Mouse (Mus musculus): Measurements from ENCODE around the gene Pycard.
"Not testable (repeated sequence)": the region's sequence is repeated elsewhere in the genome, so short reads cannot be mapped to it uniquely, and the experiment has no call there.

Gene Pycard

GRCm38 (mm10) chr7:128003098-128003497 is 9.4 kb upstream of the Pycard start:
- DNase-seq (ENCODE audit: low spot score): no peak

DNA sequence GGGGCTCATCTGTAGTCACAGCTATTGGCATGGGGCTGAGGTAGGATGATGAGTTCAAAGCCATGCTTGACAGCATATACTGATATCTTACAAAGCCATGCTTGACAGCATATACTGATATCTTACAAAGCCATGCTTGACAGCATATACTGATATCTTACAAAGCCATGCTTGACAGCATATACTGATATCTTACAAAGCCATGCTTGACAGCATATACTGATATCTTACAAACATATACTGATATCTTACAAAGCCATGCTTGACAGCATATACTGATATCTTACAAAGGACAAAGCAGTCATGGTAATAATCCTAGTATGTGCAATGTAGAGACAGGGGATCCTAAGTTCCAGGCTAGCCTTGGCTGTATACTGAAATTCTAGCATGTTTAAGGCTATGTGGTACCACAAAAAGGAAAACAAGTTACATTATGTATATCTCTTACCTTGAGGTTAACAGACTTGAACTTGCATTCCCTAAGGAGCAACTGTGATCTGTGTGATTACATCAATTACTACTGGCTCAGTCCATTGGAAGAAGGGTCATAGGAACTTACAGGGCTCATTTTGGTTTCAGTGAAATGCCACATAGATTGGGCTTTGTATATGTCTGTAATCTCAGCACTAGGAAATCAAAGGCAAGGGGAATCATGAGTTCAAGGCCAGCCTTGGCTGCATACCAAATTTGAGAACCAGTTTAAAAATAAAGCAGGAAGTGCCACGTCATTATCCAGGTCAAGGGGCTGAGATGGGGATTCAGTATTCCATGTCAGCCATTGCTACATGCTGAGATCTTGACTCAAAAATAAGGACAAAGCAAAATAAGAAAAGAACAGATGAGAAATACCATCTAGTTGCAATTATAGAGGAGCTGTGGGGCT is 6.6 kb upstream of the Pycard start:
- no peak for DNase-seq (ENCODE audit: low spot score)

DNA sequence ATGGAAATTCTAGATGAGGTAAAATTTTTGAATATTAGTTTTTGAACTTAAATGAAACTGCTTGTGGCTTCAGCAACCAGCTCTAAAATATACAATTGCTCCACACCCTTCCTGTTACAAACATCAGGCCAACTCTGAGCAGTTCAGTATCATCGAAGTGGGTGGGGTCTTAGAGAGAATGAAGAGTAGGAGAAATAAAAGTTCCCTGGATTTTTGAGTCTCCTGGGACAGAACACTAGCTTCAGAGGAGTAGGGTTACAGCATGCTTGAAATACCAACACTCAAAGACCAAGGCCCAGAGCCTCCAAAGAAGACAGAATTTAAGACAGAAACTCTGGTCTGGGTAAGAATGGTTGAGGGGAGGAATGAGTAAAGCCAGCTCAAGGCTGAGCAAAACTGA is 5.8 kb upstream of the Pycard start:
- DNase-seq (ENCODE audit: low spot score): no peak

- DNase-seq (ENCODE audit: low spot score): no peak
Observed at GRCm38 (mm10) chr7:127992488-127993340, 953 bp downstream of the Pycard start.

DNA sequence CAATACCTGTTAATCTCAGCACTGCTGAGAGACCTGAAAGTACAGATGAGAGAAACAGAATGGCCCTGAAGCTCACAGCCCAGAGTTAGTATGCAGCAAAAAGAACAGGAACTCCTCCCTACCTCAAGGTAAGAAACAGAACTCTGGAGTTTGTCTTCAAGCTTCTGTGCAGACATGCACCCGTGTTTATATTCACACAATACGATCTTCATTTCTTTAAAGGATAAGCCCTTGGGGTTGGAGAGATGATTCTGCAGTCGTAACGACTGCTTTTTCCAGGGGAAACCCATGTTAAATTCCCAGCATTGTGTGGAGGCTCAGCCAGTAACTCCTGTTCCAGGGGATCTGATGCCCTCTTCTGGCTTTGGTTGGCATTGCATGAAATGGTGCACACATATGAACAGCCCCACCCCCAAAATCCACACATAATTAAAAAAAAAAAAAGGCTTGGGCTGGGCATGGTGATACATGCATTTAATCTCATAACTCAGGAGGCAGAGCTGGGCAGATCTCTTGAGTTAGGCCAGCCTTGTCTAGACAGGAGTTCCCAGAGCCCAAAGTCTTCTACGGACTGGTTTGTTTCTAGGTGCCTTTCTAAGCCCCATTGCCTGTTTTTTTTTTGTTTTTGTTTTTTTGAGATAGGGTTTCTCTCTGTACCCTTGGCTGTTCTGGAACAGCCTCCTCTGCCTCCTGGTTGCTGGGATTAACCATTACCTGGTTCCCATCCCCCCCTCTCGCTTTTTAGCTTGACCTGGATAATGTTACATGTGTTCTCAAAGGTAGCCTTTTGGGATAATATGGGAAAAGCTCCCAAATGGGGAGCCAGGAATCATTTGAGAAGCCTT is 1.8 kb downstream of the Pycard start:
- peak; percentile 88 for DNase-seq (ENCODE audit: low spot score)

DNA sequence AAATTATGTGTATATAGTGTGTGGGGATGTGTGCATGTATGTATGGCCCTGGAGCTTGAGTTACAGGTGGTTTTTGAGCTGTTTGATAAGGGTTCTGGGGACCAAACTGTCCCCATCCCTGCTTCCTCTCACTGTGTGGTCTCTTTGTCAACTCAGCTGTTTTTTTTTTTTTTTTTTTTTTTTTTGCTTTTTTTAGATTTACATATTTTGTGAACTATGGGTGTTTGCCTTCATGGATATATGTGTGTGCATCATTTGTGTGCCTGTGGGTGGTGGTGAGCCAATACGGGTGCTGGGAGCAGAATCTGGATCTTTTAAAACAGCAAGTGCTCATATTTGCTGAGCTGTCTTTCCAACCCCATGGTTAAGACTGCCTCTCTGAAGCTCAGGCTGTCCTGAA is 4.8 kb downstream of the Pycard start:
- DNase-seq (ENCODE audit: low spot score): no peak

- no peak for DNase-seq (ENCODE audit: low spot score)
Observed at GRCm38 (mm10) chr7:127980606-127981005, 13.1 kb downstream of the Pycard start.

DNA sequence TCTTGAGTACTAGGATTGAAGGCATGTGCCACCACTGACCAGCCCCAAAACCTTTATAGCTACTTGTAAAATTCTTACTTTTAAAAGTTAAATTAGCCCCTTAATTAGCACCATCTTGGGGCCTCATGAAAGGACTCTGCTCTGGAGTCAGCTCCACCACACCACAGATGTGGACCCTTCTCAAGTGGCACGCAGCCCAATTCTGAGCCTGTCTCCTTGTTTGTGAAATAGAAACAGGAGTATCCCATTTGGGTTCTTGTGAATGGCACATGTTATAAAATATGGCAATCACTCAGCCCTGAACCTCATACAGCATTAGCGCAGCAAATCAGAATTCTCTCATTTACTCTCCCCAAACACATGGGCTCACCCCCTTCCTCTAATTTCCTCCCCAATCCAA is 14.8 kb downstream of the Pycard start:
- no peak for DNase-seq (ENCODE audit: low spot score)

- DNase-seq (ENCODE audit: low spot score): no peak
Observed at GRCm38 (mm10) chr7:127974413-127974930, 19.2 kb downstream of the Pycard start.

- peak; percentile 82 for DNase-seq (ENCODE audit: low spot score)
Observed at GRCm38 (mm10) chr7:127967922-127968828, 25.5 kb downstream of the Pycard start.

GRCm38 (mm10) chr7:127967004-127967921 is 26.4 kb downstream of the Pycard start, which contains the start of gene Fus:
Gene Fus (plus strand): TSS chr7:127967457.
- DNase-seq (ENCODE audit: low spot score): peak; percentile 93

GRCm38 (mm10) chr7:127966371-127966918 is 27.2 kb downstream of the Pycard start:
- peak; percentile 46 for DNase-seq (ENCODE audit: low spot score)

DNA sequence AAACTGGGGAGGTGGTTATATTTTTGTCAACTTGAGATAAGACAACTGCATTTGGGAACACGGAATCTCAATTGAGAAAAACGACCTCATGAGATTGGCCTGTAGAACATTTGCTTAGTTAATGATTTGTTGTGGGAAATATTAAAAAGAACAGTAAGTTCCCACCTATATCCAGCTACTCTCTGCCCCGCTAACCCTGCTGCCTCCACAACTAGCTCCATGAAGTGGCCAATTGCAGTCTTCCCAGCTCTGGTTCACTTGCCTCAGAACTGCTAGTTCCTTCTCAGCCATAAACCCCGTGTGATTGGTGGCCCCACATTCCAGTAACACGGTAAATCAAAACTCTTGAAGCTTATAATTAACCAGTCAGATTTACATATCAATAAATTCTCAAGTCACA is 34.3 kb downstream of the Pycard start:
- no peak for DNase-seq (ENCODE audit: low spot score)

- DNase-seq (ENCODE audit: low spot score): no peak
Observed at GRCm38 (mm10) chr7:127952864-127953581, 40.6 kb downstream of the Pycard start.

DNA sequence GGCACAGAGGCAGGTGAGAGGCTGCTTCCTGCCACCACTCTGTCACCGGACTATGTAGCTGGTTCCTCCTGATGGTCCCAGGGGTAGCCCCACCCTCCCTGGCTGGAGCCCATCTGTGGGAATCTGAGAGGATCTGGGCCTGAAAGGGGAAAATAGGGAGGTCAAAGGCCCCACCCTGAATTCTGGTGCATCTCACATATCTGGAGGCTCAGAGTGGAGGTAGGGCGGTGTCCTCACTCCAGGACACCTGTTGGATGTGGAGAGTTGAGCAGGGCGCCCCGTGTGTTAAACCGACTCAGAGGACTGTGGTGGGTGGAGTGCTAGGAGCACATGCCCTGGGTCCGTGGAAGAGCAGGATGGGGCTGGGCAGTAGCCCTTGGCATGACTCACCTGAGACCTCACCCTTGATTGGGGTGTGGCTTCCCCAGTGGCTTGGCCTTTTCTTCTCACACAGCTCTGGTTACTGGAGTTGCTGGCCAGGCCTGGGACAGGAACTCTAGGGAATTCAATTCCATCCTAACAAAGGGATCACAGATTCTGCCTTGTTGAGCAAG is 47.1 kb downstream of the Pycard start, which contains the start of gene Prss36:
Gene Prss36, minus strand, starts transcription at position 256 of the 554 bp plus-strand sequence.
- DNase-seq (ENCODE audit: low spot score): no peak

DNA sequence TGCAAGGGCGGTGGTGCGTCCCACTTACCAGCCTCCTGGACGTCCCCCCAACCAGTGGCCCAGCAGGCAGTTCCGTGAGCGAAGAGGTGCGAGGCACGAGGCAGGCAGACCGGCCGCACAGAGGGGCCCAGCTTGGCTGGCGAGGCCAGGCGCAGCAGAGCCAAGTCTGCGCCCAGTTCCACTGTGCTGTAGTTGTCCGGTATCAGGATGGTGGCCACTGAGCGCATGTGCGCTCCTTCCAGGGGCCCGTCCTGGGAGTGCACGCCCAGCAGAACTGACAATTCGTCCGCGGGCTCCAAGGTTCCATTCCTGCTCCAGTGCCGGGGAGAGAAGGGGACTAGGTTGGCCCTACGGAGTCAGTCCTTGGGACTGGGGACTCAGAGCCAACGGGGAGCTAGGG is 49.1 kb downstream of the Pycard start:
- peak; percentile 23 for DNase-seq (ENCODE audit: low spot score)

- DNase-seq (ENCODE audit: low spot score): not testable (repeated sequence)
Observed at GRCm38 (mm10) chr7:127942097-127942496, 51.6 kb downstream of the Pycard start.

Measured in embryo, embryonic 10.5 days (tissue).